Mouse (Mus musculus) myocyte (in vitro differentiated cells): ENCODE measurements at regions not wholly inside any gene's neighbourhood (a gene's known extent, or its start where the extent isn't known, plus 50 kb on each side); places are given as distances from the start of the nearest gene placed in this dataset.
A peak's percentile ranks its signal among the peaks of the same experiment; 100 is the strongest.

ENCODE experiments used
- E2F4 ChIP-seq: IDR thresholded peaks from one replicate; pipeline ENCODE4 v1.6.1; 2011; ENCODE audit warnings: mild to moderate bottlenecking, control low read depth, moderate library complexity; ENCODE audit not compliant: insufficient read depth
- MYOD1 ChIP-seq, 3 experiments: IDR thresholded peaks; one replicate each; pipeline ENCODE4 v1.6.1; 2011; ENCODE audit warnings: control low read depth in 2 of 3, low read depth in 2 of 3, mild to moderate bottlenecking in 2 of 3, moderate library complexity in 1 of 3; ENCODE audit not compliant: insufficient read length in 2 of 3, control insufficient read depth in 1 of 3
- MYOG ChIP-seq, 3 experiments: IDR thresholded peaks; one replicate each; pipeline ENCODE4 v1.6.1; 2011; ENCODE audit warnings: control low read depth in 2 of 3, low read depth in 2 of 3, mild to moderate bottlenecking in 2 of 3; ENCODE audit not compliant: insufficient read length in 2 of 3, control insufficient read depth in 1 of 3, insufficient read depth in 1 of 3
- POLR2A ChIP-seq: IDR thresholded peaks from one replicate; pipeline ENCODE4 v1.6.1; 2011; ENCODE audit warnings: low read depth, mild to moderate bottlenecking, control low read depth, moderate library complexity; ENCODE audit not compliant: insufficient read length
- POLR2AphosphoS2 ChIP-seq: IDR thresholded peaks from one replicate; pipeline ENCODE4 v1.6.1; 2011; ENCODE audit warnings: low read depth, control low read depth; ENCODE audit not compliant: insufficient read length
- SRF ChIP-seq: IDR thresholded peaks from one replicate; pipeline ENCODE4 v1.6.1; 2011; ENCODE audit warnings: low read depth; ENCODE audit not compliant: control insufficient read depth, insufficient read length
- TCF12 ChIP-seq: IDR thresholded peaks from one replicate; pipeline ENCODE4 v1.6.1; 2011; ENCODE audit warnings: mild to moderate bottlenecking, control low read depth; ENCODE audit not compliant: poor library complexity, insufficient read depth, severe bottlenecking
- TCF3 ChIP-seq: IDR thresholded peaks from one replicate; pipeline ENCODE4 v1.6.1; 2011; ENCODE audit warnings: low read depth, control low read depth; ENCODE audit not compliant: insufficient read length
- USF1 ChIP-seq: IDR thresholded peaks from one replicate; pipeline ENCODE4 v1.6.1; 2011; ENCODE audit warnings: low read depth, mild to moderate bottlenecking, control low read depth, moderate library complexity

DNA sequence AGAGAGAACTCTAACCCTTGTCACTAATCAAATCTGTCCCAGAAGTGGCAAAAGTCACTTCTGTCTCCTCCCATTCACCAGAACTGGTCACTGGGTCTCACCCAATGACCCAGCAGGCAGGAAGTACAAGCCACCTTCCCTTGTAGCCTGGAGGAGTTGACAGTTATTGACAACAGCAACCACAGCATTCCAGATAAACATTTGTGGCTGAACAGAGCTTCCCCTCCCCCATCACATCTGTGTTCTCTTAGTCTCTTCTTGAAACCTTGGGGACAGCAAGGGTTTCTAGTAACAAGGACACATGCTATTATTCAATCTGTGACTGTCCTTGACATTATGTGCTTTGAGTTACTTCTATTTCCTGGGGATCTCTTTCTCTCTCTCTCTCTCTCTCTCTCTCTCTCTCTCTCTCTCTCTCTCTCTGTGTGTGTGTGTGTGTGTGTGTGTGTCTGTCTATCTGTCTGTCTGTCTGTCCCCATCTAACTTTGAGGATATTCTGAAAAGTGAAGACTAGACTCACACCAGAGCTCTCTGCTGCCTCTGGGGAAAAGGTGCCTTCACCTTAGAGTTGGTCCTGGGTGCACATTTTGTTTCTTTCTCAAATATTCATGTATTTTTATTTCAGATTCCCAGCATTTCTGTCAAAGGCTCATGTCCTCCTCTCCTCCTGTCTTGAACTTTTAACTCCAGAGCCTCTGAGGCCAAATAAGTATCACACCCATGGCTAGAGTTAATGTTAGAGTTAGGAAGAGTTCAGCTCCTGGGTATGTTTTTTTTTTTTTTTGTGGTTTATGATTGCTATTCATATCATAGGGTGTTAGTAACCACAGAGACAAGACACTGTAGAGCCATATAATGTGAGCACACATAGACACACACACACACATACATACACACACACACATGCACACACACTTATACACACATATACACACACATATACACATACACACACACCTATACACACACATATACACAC is 65.4 kb upstream of the Tut7 start:
- no peak for TF ChIP-seq POLR2A
- TF ChIP-seq E2F4 = no peak
- TF ChIP-seq TCF3 = no peak
- no peak for TF ChIP-seq SRF
- TF ChIP-seq TCF12 = no peak
- peak in 1 of 3 experiments; percentile 28 for TF ChIP-seq MYOD1 (IDR thresholded peaks at IDR 0.05; ENCODE audit: control insufficient read depth in 1 of 3, insufficient read length in 2 of 3, low read depth in 2 of 3)
- no peak for TF ChIP-seq MYOG (IDR thresholded peaks at IDR 0.05; ENCODE audit: control insufficient read depth in 1 of 3, insufficient read depth in 1 of 3, insufficient read length in 2 of 3, low read depth in 2 of 3)
- no peak for TF ChIP-seq USF1
- TF ChIP-seq POLR2AphosphoS2 = no peak
